Mouse (Mus musculus): ENCODE measurements around the gene Mylk2.

- TF ChIP-seq CTCF (IDR thresholded peaks at IDR 0.05; ENCODE audit: low read depth), result no peak
- TF ChIP-seq EP300 (IDR thresholded peaks at IDR 0.05; ENCODE audit: low read depth), result no peak
Observed at GRCm38 (mm10) chr2:152878239-152878638, 32.9 kb upstream of the Mylk2 start.

Measured in liver, embryonic 14.5 days (tissue).